Mouse (Mus musculus) forebrain, embryonic 16.5 days (tissue): ENCODE measurements around the gene Capzb. TPM values are rescaled to one million over a fixed set of nuclear protein-coding genes. Genes with fewer than 3 reads are reported as not detected.

Experiments
- ATAC-seq: fragments of 200-750 bp; cut with Nextera tagmentation; 2 replicates; pipeline ENCODE4 v1.8.0; 2017; ENCODE audit warnings: mild to moderate bottlenecking, moderate library complexity
- H3K27ac ChIP-seq: fragments of 300-500 bp; sonication (generic); 2 replicates; pipeline ENCODE4 v1.5.1; 2014; ENCODE audit warnings: low read length, control low read depth
- H3K27me3 ChIP-seq: fragments of 300-500 bp; sonication (generic); replicated peaks from 2 replicates; pipeline ENCODE4 v1.6.1; 2014; ENCODE audit warnings: low read length; ENCODE audit not compliant: control insufficient read depth, insufficient read depth
- H3K36me3 ChIP-seq: fragments of 300-500 bp; sonication (generic); 2 replicates; pipeline ENCODE4 v1.6.1; 2014; ENCODE audit not compliant: control insufficient read depth, insufficient read depth
- H3K4me1 ChIP-seq: fragments of 300-500 bp; sonication (generic); replicated peaks from 2 replicates; pipeline ENCODE4 v1.6.1; 2014; ENCODE audit warnings: low read length; ENCODE audit not compliant: control insufficient read depth, insufficient read depth
- H3K4me2 ChIP-seq: fragments of 300-500 bp; sonication (generic); 2 replicates; pipeline ENCODE4 v1.6.1; 2014; ENCODE audit warnings: mild to moderate bottlenecking, low read length, control low read depth
- H3K4me3 ChIP-seq: fragments of 300-500 bp; sonication (generic); replicated peaks from 2 replicates; pipeline ENCODE4 v1.5.1; 2014; ENCODE audit warnings: mild to moderate bottlenecking, low read length, control low read depth
- H3K9ac ChIP-seq: fragments of 300-500 bp; sonication (generic); replicated peaks from 2 replicates; pipeline ENCODE4 v1.6.1; 2014; ENCODE audit warnings: low read depth, low read length, control low read depth
- H3K9me3 ChIP-seq: fragments of 300-500 bp; sonication (generic); 2 replicates; pipeline ENCODE4 v1.6.1; 2016; ENCODE audit warnings: low read length; ENCODE audit not compliant: control insufficient read depth
- WGBS: fragments of 180-500 bp; shearing (Covaris S2); extraction: QIAGEN DNeasy Blood & Tissue Kit; methylation state at CpG from one replicate; pipeline ENCODE4 v1.1.7; 2014; 5-methylcytosine and 5-hydroxymethylcytosine counted together
- polyA plus RNA-seq: library from polyadenylated mRNA; unstranded; fragments of >200 nt; fragmentation: Nextera tagmentation; extraction: Ambion mirVana; gene quantifications from 2 replicates; pipeline ENCODE4 v1.2.1, GENCODE M21; 2015

The Capzb gene
- polyA plus RNA-seq, 1 experiment from 2014 or later, result 311 TPM

DNA sequence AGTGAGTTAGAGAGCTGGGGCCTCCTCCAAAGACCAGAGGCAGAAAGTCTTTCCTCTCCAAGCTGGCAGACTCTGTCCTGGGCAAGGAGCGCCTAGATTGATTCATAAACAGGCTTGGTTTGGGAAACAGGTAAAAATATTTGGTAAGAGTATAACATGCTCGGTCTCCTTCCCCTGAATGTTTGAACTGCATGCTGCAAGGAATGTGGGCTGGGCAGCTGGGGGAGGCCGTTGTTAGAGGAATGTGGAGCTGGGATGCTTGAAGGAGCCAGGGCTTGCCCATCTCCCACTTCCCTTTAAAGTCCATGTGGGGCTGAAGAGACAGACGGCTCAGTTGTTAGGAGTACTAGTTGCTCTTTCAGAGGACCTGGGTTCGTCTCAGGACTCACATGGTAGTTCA, 57.3 kb downstream of the Capzb start:
- H3K36me3 ChIP-seq, result no peaks in the 10 kb centered on the region
- 71% methylated on average over 5 of the region's 5 CpGs for WGBS
- no peak overlapping the region for H3K4me3 ChIP-seq
- H3K27ac ChIP-seq, result no peak overlapping the region
- no peak overlapping the region for H3K9ac ChIP-seq
- no peaks in the 10 kb centered on the region for H3K9me3 ChIP-seq
- peaks cover 29% of the 10 kb centered on the region for H3K4me1 ChIP-seq
- ATAC-seq, result no peak
- H3K27me3 ChIP-seq, result no peaks in the 10 kb centered on the region
- no peak overlapping the region for H3K4me2 ChIP-seq

- H3K27me3 ChIP-seq, result no peaks in the 10 kb centered on the region
- no peaks in the 10 kb centered on the region for H3K9me3 ChIP-seq
- no peak for ATAC-seq
- 67% methylated on average over 8 of the region's 8 CpGs for WGBS
- H3K36me3 ChIP-seq, result no peaks in the 10 kb centered on the region
- no peak overlapping the region for H3K9ac ChIP-seq
- H3K27ac ChIP-seq, result no peak overlapping the region
- no peak overlapping the region for H3K4me3 ChIP-seq
- H3K4me2 ChIP-seq, result no peak overlapping the region
- peaks cover 24% of the 10 kb centered on the region for H3K4me1 ChIP-seq
Observed at GRCm38 (mm10) chr4:139250886-139251285, 58.2 kb downstream of the Capzb start.

GRCm38 (mm10) chr4:139252051-139252760, 59.5 kb downstream of the Capzb start:
- Histone ChIP-seq H3K36me3 (no peaks in the 10 kb centered on the region), H3K27me3 (no peaks in the 10 kb centered on the region), H3K4me3 (no peak overlapping the region), H3K27ac (no peak overlapping the region), H3K4me1 (peaks cover 11% of the 10 kb centered on the region), H3K9ac (no peak overlapping the region), H3K9me3 (no peaks in the 10 kb centered on the region), H3K4me2 (no peak overlapping the region)
- peak; percentile 49; the same call in 1 of the 2 replicates for ATAC-seq
- WGBS, result 56% methylated on average over 22 of the region's 22 CpGs

GRCm38 (mm10) chr4:139253206-139253605, 60.5 kb downstream of the Capzb start:
- H3K4me3 ChIP-seq, result no peak overlapping the region
- H3K4me1 ChIP-seq, result peaks cover 8% of the 10 kb centered on the region
- H3K9me3 ChIP-seq, result no peaks in the 10 kb centered on the region
- WGBS, result 88% methylated on average over 9 of the region's 9 CpGs
- ATAC-seq, result no peak
- H3K27ac ChIP-seq, result no peak overlapping the region
- H3K36me3 ChIP-seq, result no peaks in the 10 kb centered on the region
- no peak overlapping the region for H3K9ac ChIP-seq
- no peaks in the 10 kb centered on the region for H3K27me3 ChIP-seq
- no peak overlapping the region for H3K4me2 ChIP-seq

- no peaks in the 10 kb centered on the region for H3K9me3 ChIP-seq
- H3K36me3 ChIP-seq, result 0 out of 2 replicates have a peak, but pooled peaks cover 2% of the 10 kb centered on the region
- peaks cover 6% of the 10 kb centered on the region for H3K4me1 ChIP-seq
- WGBS, result 90% methylated on average over 4 of the region's 4 CpGs
- H3K27me3 ChIP-seq, result no peaks in the 10 kb centered on the region
- H3K4me2 ChIP-seq, result no peak overlapping the region
- no peak overlapping the region for H3K27ac ChIP-seq
- ATAC-seq, result no peak
- no peak overlapping the region for H3K4me3 ChIP-seq
- H3K9ac ChIP-seq, result no peak overlapping the region
Observed at GRCm38 (mm10) chr4:139256146-139256545, 63.4 kb downstream of the Capzb start.

DNA sequence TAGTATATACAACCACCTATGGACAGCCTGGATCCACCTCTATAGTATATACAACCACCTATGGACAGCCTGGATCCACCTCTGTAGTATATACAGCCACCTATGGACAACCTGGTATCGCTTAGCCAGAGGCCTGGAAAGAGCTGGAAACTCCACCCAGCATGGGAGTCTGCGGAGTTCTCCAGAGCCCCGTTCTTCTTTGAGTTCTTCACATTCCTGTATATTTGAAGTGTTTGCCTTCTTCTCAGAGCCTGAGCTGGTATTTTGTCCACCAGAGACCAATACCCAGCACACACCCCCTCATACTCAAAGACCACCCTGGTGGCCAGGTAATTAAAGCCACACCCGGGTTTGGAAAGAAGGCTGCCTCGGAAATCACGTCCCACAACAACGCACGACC, 64.0 kb downstream of the Capzb start:
- no peaks in the 10 kb centered on the region for H3K27me3 ChIP-seq
- peaks cover 2% of the 10 kb centered on the region; the same call in 1 of the 2 replicates for H3K4me1 ChIP-seq
- 0 out of 2 replicates have a peak, but pooled peaks cover 2% of the 10 kb centered on the region for H3K36me3 ChIP-seq
- H3K9me3 ChIP-seq, result no peaks in the 10 kb centered on the region
- ATAC-seq, result no peak
- no peak overlapping the region for H3K9ac ChIP-seq
- H3K4me2 ChIP-seq, result no peak overlapping the region
- H3K4me3 ChIP-seq, result no peak overlapping the region
- no peak overlapping the region for H3K27ac ChIP-seq
- 87% methylated on average over 8 of the region's 8 CpGs for WGBS

DNA sequence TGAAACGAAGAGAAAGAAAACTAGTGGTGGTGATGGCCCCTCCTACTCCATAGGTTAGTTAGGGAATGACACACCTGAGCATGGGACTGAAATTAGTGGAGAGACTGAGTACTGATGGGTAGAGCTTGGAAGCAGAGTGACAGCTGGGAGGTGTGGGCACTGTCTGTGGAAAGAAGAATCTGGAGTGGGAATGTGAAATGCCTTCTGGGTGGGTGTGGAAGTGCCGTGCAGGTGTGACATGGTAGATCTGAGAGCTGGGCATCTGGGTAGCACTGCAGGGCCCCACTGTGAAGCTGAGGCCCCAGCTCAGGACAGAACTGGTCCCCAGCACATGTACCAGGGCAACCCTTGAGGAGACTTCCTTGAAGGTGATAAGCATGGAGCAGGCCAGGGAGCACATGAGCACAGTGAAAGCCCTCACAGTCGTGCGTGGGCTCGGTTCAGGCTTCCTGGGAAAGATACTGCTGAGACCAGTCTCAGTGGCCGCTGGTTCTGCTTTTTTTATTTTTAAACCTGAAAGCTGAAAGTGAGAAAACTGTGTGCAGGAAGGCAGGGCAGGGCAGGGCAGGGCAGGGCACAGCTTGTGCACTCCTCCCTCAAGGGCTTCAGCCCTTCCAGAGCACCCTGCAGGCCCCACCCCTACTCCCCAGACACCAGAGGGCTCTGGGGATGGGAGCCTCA, 66.1 kb downstream of the Capzb start:
- Histone ChIP-seq H3K9ac (no peak overlapping the region), H3K36me3 (peaks cover 6% of the 10 kb centered on the region; the same call in 1 of the 2 replicates), H3K4me1 (no peaks in the 10 kb centered on the region), H3K4me2 (no peak overlapping the region), H3K9me3 (no peaks in the 10 kb centered on the region), H3K4me3 (no peak overlapping the region), H3K27ac (no peak overlapping the region), H3K27me3 (no peaks in the 10 kb centered on the region)
- 92% methylated on average over 6 of the region's 6 CpGs for WGBS
- ATAC-seq, result no peak

DNA sequence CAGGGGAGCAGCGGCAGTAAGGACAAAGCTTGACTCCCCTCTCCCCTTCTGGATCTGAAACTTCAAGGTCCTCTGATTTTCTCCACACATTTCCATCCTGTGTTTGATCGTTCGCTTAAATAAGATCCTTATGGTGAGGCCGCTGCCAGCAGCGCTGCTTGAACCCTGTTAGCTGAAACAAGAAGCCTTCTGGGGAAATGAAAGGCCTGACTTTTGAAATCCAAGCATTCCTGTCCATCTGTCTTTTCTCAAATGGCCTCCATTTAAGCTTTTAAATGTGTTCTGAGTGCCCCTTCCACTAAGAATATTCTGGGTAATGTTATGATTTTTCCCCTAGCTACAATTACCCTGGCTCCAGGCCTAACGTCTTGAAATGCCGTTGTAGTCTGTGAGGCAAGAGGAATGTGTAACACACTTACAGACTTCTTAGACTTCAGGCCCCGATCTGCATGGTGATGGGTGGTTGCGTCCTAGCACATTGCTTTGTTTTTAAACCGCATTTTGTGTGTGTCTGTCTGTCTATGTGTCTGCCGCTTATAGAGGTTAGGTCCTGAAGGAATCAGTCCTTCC, 66.7 kb downstream of the Capzb start:
- Histone ChIP-seq H3K4me1 (no peaks in the 10 kb centered on the region), H3K9ac (no peak overlapping the region), H3K4me3 (no peak overlapping the region), H3K9me3 (no peaks in the 10 kb centered on the region), H3K27me3 (no peaks in the 10 kb centered on the region), H3K36me3 (peaks cover 6% of the 10 kb centered on the region; the same call in 1 of the 2 replicates), H3K4me2 (no peak overlapping the region), H3K27ac (no peak overlapping the region)
- no peak for ATAC-seq
- 89% methylated on average over 11 of the region's 11 CpGs for WGBS

DNA sequence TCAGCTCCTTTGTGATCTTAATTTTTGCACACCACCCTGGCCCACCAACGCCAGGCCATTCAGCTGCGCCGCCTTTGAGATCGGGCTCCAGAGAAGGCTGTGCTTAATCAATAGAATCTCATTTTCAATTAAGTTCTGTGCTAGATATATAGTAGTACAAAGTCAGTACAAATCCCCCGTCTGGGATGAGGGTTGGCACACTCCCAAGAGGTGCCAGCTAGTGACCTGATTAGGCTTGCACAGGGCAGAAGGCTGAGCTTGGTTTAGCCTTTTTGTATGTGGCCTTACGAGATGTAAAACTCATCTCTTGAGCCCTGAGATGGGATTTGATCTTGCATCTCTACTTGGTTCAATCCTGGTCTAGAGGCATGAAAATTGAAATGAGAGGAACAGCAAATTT, 70.3 kb downstream of the Capzb start:
- 75% methylated on average over 6 of the region's 6 CpGs for WGBS
- ATAC-seq, result no peak
- H3K4me2 ChIP-seq, result no peak overlapping the region
- H3K9ac ChIP-seq, result no peak overlapping the region
- H3K4me1 ChIP-seq, result no peaks in the 10 kb centered on the region
- H3K27me3 ChIP-seq, result no peaks in the 10 kb centered on the region
- no peak overlapping the region for H3K4me3 ChIP-seq
- peaks cover 6% of the 10 kb centered on the region; the same call in 1 of the 2 replicates for H3K36me3 ChIP-seq
- no peak overlapping the region for H3K27ac ChIP-seq
- H3K9me3 ChIP-seq, result no peaks in the 10 kb centered on the region
